Mouse (Mus musculus): ENCODE measurements at regions not wholly inside any gene's neighbourhood (a gene's known extent, or its start where the extent isn't known, plus 50 kb on each side); places are given as distances from the start of the nearest gene placed in this dataset.
A peak's percentile ranks its signal among the peaks of the same experiment; 100 is the strongest.

- no peak for ATAC-seq (ENCODE audit: low read depth)
- Histone ChIP-seq H3K9ac (no peak overlapping the region), H3K4me3 (no peak overlapping the region), H3K4me2 (no peak overlapping the region), H3K4me1 (replicated peaks) (no peaks in the 10 kb centered on the region), H3K36me3 (no peaks in the 10 kb centered on the region), H3K27me3 (no peaks in the 10 kb centered on the region), H3K27ac (replicated peaks) (no peak overlapping the region), H3K9me3 (no peaks in the 10 kb centered on the region)
- 60% methylated on average over 3 of the region's 3 CpGs for WGBS
These were observed 216.4 kb downstream of the Lmx1a start for GRCm38 (mm10) chr1:167905424-167905823.

GRCm38 (mm10) chr1:167912074-167912473 lies 223.0 kb downstream of the Lmx1a start:
- no peaks in the 10 kb centered on the region for H3K36me3 ChIP-seq

GRCm38 (mm10) chr1:167914982-167915561 lies 226.0 kb downstream of the Lmx1a start:
- peaks cover 3% of the 10 kb centered on the region; the same call in 1 of the 2 replicates for H3K27me3 ChIP-seq
- H3K4me1 ChIP-seq (replicated peaks) = peaks cover 14% of the 10 kb centered on the region
- no peak overlapping the region for H3K9ac ChIP-seq
- 20% methylated on average over 7 of the region's 7 CpGs for WGBS
- peak overlapping the region; percentile 43 for H3K4me2 ChIP-seq
- no peaks in the 10 kb centered on the region for H3K36me3 ChIP-seq
- H3K9me3 ChIP-seq = no peaks in the 10 kb centered on the region
- no peak overlapping the region for H3K4me3 ChIP-seq
- H3K27ac ChIP-seq (replicated peaks) = peak overlapping the region; percentile 13; the same call in 1 of the 2 replicates
- ATAC-seq (ENCODE audit: low read depth) = peak; percentile 79

More at GRCm38 (mm10) chr1:167912074-167912473, 223.0 kb downstream of the Lmx1a start:
- WGBS = 86% methylated on average over 3 of the region's 3 CpGs
- Histone ChIP-seq H3K9me3 (no peaks in the 10 kb centered on the region), H3K9ac (no peak overlapping the region), H3K27ac (replicated peaks) (no peak overlapping the region), H3K4me1 (replicated peaks) (peaks cover 14% of the 10 kb centered on the region), H3K27me3 (peaks cover 3% of the 10 kb centered on the region; the same call in 1 of the 2 replicates), H3K4me3 (no peak overlapping the region), H3K4me2 (no peak overlapping the region)
- ATAC-seq (ENCODE audit: low read depth) = no peak

- Histone ChIP-seq H3K27me3 (peaks cover 3% of the 10 kb centered on the region; the same call in 1 of the 2 replicates), H3K4me2 (no peak overlapping the region), H3K9me3 (no peaks in the 10 kb centered on the region), H3K4me1 (replicated peaks) (peaks cover 14% of the 10 kb centered on the region), H3K36me3 (no peaks in the 10 kb centered on the region), H3K9ac (no peak overlapping the region), H3K4me3 (no peak overlapping the region), H3K27ac (replicated peaks) (peak overlapping the region; percentile 13; the same call in 1 of the 2 replicates)
- WGBS = 59% methylated on average over 6 of the region's 6 CpGs
- ATAC-seq (ENCODE audit: low read depth) = 0 out of 2 replicates have a peak, but pooled peaks have one; percentile 13
These were observed 226.7 kb downstream of the Lmx1a start for GRCm38 (mm10) chr1:167915578-167916275.

- Histone ChIP-seq H3K36me3 (no peaks in the 10 kb centered on the region), H3K4me1 (replicated peaks) (peaks cover 9% of the 10 kb centered on the region), H3K27ac (replicated peaks) (no peak overlapping the region), H3K4me2 (no peak overlapping the region), H3K9me3 (no peaks in the 10 kb centered on the region), H3K27me3 (peaks cover 3% of the 10 kb centered on the region), H3K9ac (no peak overlapping the region), H3K4me3 (no peak overlapping the region)
- WGBS = 88% methylated on average over 7 of the region's 7 CpGs
- ATAC-seq (ENCODE audit: low read depth) = no peak
These were observed 233.9 kb downstream of the Lmx1a start for GRCm38 (mm10) chr1:167922917-167923316.

GRCm38 (mm10) chr1:167928060-167928467 lies 239.0 kb downstream of the Lmx1a start:
- 0 out of 2 replicates have a peak overlapping the region, but pooled peaks have one; percentile 23 for H3K27ac ChIP-seq (replicated peaks)
- H3K9me3 ChIP-seq = no peaks in the 10 kb centered on the region
- WGBS = 9% methylated on average over 4 of the region's 4 CpGs
- H3K4me2 ChIP-seq = no peak overlapping the region
- peak; percentile 57 for ATAC-seq (ENCODE audit: low read depth)
- H3K36me3 ChIP-seq = no peaks in the 10 kb centered on the region
- no peak overlapping the region for H3K4me3 ChIP-seq
- peaks cover 11% of the 10 kb centered on the region; the same call in 1 of the 2 replicates for H3K27me3 ChIP-seq
- no peak overlapping the region for H3K9ac ChIP-seq
- H3K4me1 ChIP-seq (replicated peaks) = peaks cover 35% of the 10 kb centered on the region

GRCm38 (mm10) chr1:167929729-167930341 lies 240.8 kb downstream of the Lmx1a start:
- Histone ChIP-seq H3K27me3 (peaks cover 11% of the 10 kb centered on the region; the same call in 1 of the 2 replicates), H3K4me2 (peak overlapping the region; percentile 66), H3K9ac (peak overlapping the region; percentile 56), H3K36me3 (no peaks in the 10 kb centered on the region), H3K9me3 (no peaks in the 10 kb centered on the region), H3K27ac (replicated peaks) (no peak overlapping the region), H3K4me3 (peak overlapping the region; percentile 32), H3K4me1 (replicated peaks) (peaks cover 35% of the 10 kb centered on the region)
- WGBS = 1% methylated on average over 28 of the region's 28 CpGs
- ATAC-seq (ENCODE audit: low read depth) = peak; percentile 66

- no peak overlapping the region for H3K4me2 ChIP-seq
- H3K27me3 ChIP-seq = peaks cover 15% of the 10 kb centered on the region; the same call in 1 of the 2 replicates
- WGBS = 30% methylated on average over 2 of the region's 2 CpGs
- ATAC-seq (ENCODE audit: low read depth) = no peak
- no peaks in the 10 kb centered on the region for H3K9me3 ChIP-seq
- no peak overlapping the region for H3K4me3 ChIP-seq
- H3K4me1 ChIP-seq (replicated peaks) = peaks cover 30% of the 10 kb centered on the region
- no peaks in the 10 kb centered on the region for H3K36me3 ChIP-seq
- no peak overlapping the region for H3K9ac ChIP-seq
- no peak overlapping the region for H3K27ac ChIP-seq (replicated peaks)
These were observed 243.1 kb downstream of the Lmx1a start for GRCm38 (mm10) chr1:167932088-167932487.

- H3K9me3 ChIP-seq = no peaks in the 10 kb centered on the region
- H3K27ac ChIP-seq (replicated peaks) = no peak overlapping the region
- no peak overlapping the region for H3K4me2 ChIP-seq
- 82% methylated on average over 4 of the region's 4 CpGs for WGBS
- no peaks in the 10 kb centered on the region for H3K36me3 ChIP-seq
- ATAC-seq (ENCODE audit: low read depth) = no peak
- no peaks in the 10 kb centered on the region; the same call in 1 of the 2 replicates for H3K4me1 ChIP-seq (replicated peaks)
- H3K9ac ChIP-seq = no peak overlapping the region
- peaks cover 3% of the 10 kb centered on the region; the same call in 1 of the 2 replicates for H3K27me3 ChIP-seq
- H3K4me3 ChIP-seq = no peak overlapping the region
These were observed 247.7 kb downstream of the Lmx1a start for GRCm38 (mm10) chr1:167936726-167937125.

GRCm38 (mm10) chr1:167938176-167938575 lies 249.1 kb downstream of the Lmx1a start:
- H3K9ac ChIP-seq = no peak overlapping the region
- no peaks in the 10 kb centered on the region for H3K36me3 ChIP-seq
- no peak for ATAC-seq (ENCODE audit: low read depth)
- H3K4me1 ChIP-seq (replicated peaks) = peaks cover 4% of the 10 kb centered on the region; the same call in 1 of the 2 replicates
- H3K4me2 ChIP-seq = no peak overlapping the region
- peaks cover 3% of the 10 kb centered on the region; the same call in 1 of the 2 replicates for H3K27me3 ChIP-seq
- no peaks in the 10 kb centered on the region for H3K9me3 ChIP-seq
- H3K4me3 ChIP-seq = no peak overlapping the region
- 88% methylated on average over 2 of the region's 2 CpGs for WGBS
- H3K27ac ChIP-seq (replicated peaks) = no peak overlapping the region

GRCm38 (mm10) chr1:167942037-167942470 lies 253.0 kb downstream of the Lmx1a start:
- Histone ChIP-seq H3K4me2 (0 out of 2 replicates have a peak overlapping the region, but pooled peaks have one; percentile 13), H3K36me3 (no peaks in the 10 kb centered on the region), H3K4me1 (replicated peaks) (peaks cover 4% of the 10 kb centered on the region; the same call in 1 of the 2 replicates), H3K27me3 (no peaks in the 10 kb centered on the region), H3K4me3 (no peak overlapping the region), H3K9me3 (no peaks in the 10 kb centered on the region), H3K27ac (replicated peaks) (no peak overlapping the region), H3K9ac (no peak overlapping the region)
- 38% methylated on average over 8 of the region's 8 CpGs for WGBS
- no peak for ATAC-seq (ENCODE audit: low read depth)

- Histone ChIP-seq H3K4me2 (no peak overlapping the region), H3K4me3 (no peak overlapping the region), H3K4me1 (replicated peaks) (peaks cover 4% of the 10 kb centered on the region; the same call in 1 of the 2 replicates), H3K27ac (replicated peaks) (no peak overlapping the region), H3K27me3 (no peaks in the 10 kb centered on the region), H3K9me3 (no peaks in the 10 kb centered on the region), H3K9ac (no peak overlapping the region), H3K36me3 (no peaks in the 10 kb centered on the region)
- ATAC-seq (ENCODE audit: low read depth) = peak; percentile 50; the same call in 1 of the 2 replicates
- WGBS = 65% methylated on average over 8 of the region's 8 CpGs
These were observed 254.1 kb downstream of the Lmx1a start for GRCm38 (mm10) chr1:167943121-167943520.
